Mouse (Mus musculus) brown adipose tissue, adult 24 weeks (tissue): ENCODE data around the gene Smarcd3. TPM values are rescaled to one million over a fixed set of nuclear protein-coding genes. Genes with fewer than 3 reads are reported as not detected.

Source experiments
- H3K27ac ChIP-seq: fragments of 200-500 bp; replicated peaks from 2 replicates; pipeline ENCODE4 v1.5.1; 2012; ENCODE audit warnings: low read depth, mild to moderate bottlenecking, low read length
- H3K4me1 ChIP-seq: fragments of 200-500 bp; 2 replicates; pipeline ENCODE4 v1.6.1; 2012; ENCODE audit warnings: low read length, mixed read lengths; ENCODE audit not compliant: control insufficient read depth, insufficient read depth, insufficient read length
- H3K4me3 ChIP-seq: fragments of 200-500 bp; 2 replicates; pipeline ENCODE4 v1.5.1; 2012; ENCODE audit warnings: low read depth, mild to moderate bottlenecking, low read length, moderate library complexity; ENCODE audit not compliant: insufficient read depth
- polyA plus RNA-seq: library from polyadenylated mRNA; stranded (reverse); fragments of >200 nt; gene quantifications from 2 replicates; pipeline ENCODE4 v1.2.4, GENCODE M21; 2012; ENCODE audit not compliant: missing spikeins, insufficient read depth, insufficient read length

The Smarcd3 gene
- polyA plus RNA-seq, 1 experiment = 15.3 TPM

- H3K4me1 ChIP-seq = peaks cover 13% of the 10 kb centered on the region
- peak overlapping the region; percentile 75 for H3K4me3 ChIP-seq
- peak overlapping the region; percentile 25; the same call in 1 of the 2 replicates for H3K27ac ChIP-seq
These were observed 18.8 kb downstream of the Smarcd3 start for GRCm38 (mm10) chr5:24605321-24605979.

DNA sequence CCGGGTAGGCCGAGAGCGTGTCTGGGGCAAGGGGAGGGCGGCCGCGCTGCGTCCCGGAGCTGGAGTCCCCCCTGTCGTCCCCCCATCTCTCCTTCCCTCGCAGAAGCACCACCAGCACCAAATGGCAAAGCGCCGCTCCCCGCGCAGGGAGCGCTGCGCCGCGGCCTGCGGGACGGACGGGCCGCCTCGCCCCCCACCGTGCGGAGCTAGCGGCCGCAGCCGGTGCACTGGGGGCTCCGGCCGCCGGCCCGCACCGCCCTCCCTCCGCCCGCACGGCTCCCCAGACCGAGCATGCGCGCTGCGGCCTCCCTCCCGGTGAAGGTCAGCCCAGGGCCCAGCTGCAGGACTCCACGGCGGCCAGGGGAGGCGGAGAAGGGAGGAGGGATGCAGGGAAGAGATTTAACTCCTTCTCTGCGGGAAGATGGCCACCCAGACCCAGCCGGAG, 19.5 kb downstream of the Smarcd3 start:
- peak overlapping the region; percentile 92 for H3K27ac ChIP-seq
- H3K4me3 ChIP-seq = peak overlapping the region; percentile 75
- H3K4me1 ChIP-seq = peaks cover 13% of the 10 kb centered on the region

GRCm38 (mm10) chr5:24604080-24604655, 20.0 kb downstream of the Smarcd3 start:
- Histone ChIP-seq H3K27ac (peak overlapping the region; percentile 92), H3K4me3 (peak overlapping the region; percentile 75), H3K4me1 (peaks cover 13% of the 10 kb centered on the region)

DNA sequence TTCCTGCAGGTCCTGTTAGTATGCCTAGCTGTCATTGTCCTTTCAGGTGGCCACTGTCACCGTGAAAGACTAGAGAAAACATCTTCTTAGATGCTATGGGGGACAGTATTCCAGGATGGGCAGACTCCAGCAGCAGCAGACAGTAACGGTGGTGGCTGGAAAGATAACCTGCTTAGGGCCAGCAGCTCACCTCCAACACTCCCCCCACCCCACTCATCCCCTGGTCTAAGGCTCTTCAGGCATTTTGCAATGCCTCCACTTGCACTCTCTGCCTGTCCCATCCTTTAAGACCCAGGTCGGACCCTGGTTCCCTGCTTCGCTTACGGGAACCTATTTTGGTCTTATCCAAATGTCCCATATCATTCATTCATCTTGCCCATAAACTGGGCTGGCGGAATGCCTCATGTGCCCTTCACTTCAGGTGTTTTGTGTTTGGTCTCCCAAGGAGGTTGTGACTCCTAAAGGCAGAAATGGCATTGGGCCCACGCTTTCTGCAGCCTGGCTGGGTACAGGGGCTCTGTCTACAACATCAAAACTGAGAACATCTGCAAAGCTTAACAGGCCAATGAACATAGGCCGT, 20.7 kb downstream of the Smarcd3 start:
- Histone ChIP-seq H3K27ac (peak overlapping the region; percentile 92), H3K4me1 (peaks cover 13% of the 10 kb centered on the region), H3K4me3 (peak overlapping the region; percentile 75; the same call in 1 of the 2 replicates)

GRCm38 (mm10) chr5:24602751-24603343, 21.4 kb downstream of the Smarcd3 start:
- H3K27ac ChIP-seq = peak overlapping the region; percentile 92
- peaks cover 16% of the 10 kb centered on the region for H3K4me1 ChIP-seq
- peak overlapping the region; percentile 87 for H3K4me3 ChIP-seq

DNA sequence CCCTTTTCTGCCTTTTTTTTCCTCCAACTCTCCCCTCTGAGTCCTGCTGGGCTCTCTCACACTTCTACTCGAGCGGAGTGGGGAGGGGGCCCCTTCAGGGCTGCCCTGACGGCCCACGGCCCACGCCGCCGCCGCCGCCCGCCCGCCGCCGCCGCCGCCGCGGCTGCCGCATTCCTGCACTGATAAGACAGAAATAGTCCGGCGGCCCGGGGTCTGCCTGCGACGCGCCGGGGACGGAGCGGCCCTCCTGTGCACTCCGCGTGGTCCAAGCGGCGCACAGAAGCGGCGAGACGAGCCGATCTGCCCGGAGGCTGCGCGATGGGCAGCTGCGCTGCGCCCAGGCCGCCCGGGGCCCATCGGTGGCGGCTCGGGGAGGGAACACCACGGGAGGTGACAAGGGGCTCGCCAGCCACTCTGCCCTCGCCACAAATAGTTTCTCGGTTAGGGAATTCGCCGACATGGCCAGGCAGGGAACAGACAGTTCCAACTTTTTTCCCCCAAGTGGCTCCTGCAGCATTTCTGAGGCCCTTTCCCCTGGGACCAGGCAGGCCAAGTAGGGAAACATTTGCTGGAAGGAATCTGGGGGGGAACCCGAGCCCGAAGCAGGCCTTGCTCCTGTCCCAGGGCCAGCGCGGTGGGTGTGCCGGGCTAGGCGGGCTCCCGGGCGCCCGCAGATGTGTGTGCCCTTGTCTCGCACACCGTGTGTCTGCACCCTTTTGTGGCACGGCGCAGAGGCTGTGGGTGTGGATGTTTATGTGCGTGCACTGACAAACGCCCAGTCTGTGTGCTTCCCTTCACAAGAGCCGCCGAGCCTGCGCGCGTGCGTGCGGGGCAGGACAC, 22.1 kb downstream of the Smarcd3 start:
- peaks cover 17% of the 10 kb centered on the region for H3K4me1 ChIP-seq
- peak overlapping the region; percentile 87 for H3K4me3 ChIP-seq
- peak overlapping the region; percentile 76 for H3K27ac ChIP-seq

- Histone ChIP-seq H3K4me3 (peak overlapping the region; percentile 87), H3K27ac (peak overlapping the region; percentile 76), H3K4me1 (peaks cover 17% of the 10 kb centered on the region)
These were observed 23.0 kb downstream of the Smarcd3 start for GRCm38 (mm10) chr5:24601071-24601835.

GRCm38 (mm10) chr5:24600236-24600635, 24.0 kb downstream of the Smarcd3 start:
- Histone ChIP-seq H3K4me3 (no peak overlapping the region), H3K27ac (no peak overlapping the region), H3K4me1 (peaks cover 14% of the 10 kb centered on the region)

DNA sequence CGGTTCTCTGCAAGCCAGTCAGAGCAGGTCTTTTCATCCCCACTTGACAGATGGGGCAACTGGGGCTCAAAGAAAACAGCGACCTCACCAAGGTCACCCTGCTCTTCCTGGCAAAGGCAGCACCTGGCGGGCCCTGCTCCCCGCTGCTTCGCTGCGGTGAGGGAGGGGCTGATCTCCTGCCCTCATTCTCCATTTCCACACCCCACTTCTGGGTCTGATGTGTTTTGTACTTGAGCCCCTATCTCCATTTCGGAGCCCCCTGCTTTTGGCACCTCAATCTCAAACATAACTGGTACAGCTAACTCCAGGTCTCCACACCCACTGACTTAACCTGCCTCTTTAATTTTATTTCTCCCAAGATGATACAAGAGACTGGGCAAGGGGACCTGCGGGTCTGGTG, 25.1 kb downstream of the Smarcd3 start:
- Histone ChIP-seq H3K27ac (no peak overlapping the region), H3K4me3 (no peak overlapping the region; the same call in 1 of the 2 replicates), H3K4me1 (peaks cover 14% of the 10 kb centered on the region)

- peak overlapping the region; percentile 19 for H3K4me3 ChIP-seq
- H3K4me1 ChIP-seq = peaks cover 10% of the 10 kb centered on the region
- H3K27ac ChIP-seq = no peak overlapping the region
These were observed 25.6 kb downstream of the Smarcd3 start for GRCm38 (mm10) chr5:24598570-24599006.

DNA sequence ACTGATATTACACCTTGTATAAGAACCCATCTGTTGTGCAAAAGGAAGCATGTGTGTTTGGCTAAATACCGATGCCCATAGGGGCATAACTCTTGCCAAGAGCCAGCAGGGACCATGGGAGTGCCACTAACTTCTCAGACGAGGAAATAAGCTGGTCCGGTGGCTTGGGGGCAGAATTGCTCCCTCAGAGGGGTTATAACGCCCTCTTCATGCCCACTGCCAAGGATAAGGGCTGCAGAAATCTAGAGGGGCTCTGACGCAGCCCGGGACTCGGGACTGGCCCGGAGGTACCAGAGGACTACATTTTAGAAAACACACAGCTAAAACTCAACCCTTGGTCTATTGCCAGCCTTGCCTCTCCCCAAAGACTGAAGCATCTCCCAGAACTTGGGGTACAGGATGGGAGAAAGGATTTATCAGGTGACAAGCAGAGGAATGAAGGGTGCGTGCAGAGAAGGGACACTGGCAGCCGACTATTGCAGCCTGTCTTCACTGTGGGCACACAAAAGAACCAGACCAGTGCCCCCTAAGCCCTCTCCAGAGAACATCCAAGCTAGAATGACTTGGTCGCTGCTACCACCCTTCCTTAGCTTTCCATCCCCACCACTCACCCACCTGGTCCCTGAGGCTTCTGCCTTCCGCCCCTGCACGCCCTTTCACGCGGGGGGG, 26.2 kb downstream of the Smarcd3 start:
- peaks cover 8% of the 10 kb centered on the region for H3K4me1 ChIP-seq
- no peak overlapping the region for H3K27ac ChIP-seq
- H3K4me3 ChIP-seq = peak overlapping the region; percentile 19

GRCm38 (mm10) chr5:24597221-24597728, 26.9 kb downstream of the Smarcd3 start:
- no peak overlapping the region; the same call in 1 of the 2 replicates for H3K27ac ChIP-seq
- H3K4me1 ChIP-seq = peaks cover 8% of the 10 kb centered on the region
- H3K4me3 ChIP-seq = peak overlapping the region; percentile 11; the same call in 1 of the 2 replicates

GRCm38 (mm10) chr5:24596519-24597171, 27.6 kb downstream of the Smarcd3 start:
- H3K27ac ChIP-seq = no peak overlapping the region
- peaks cover 8% of the 10 kb centered on the region for H3K4me1 ChIP-seq
- peak overlapping the region; percentile 43 for H3K4me3 ChIP-seq
